Mouse (Mus musculus) midbrain, embryonic 16.5 days (tissue): ENCODE measurements around the gene Tlr8. TPM values are rescaled to one million over a fixed set of nuclear protein-coding genes. Genes with fewer than 3 reads are reported as not detected.

Experiments used
- ATAC-seq: fragments of 200-750 bp; cut with Nextera tagmentation; 2 replicates; pipeline ENCODE4 v1.8.0; 2017; ENCODE audit warnings: moderate TSS enrichment
- H3K27ac ChIP-seq: fragments of 300-500 bp; sonication (generic); 2 replicates; pipeline ENCODE4 v1.5.1; 2014; ENCODE audit warnings: mild to moderate bottlenecking, low read length, mixed read lengths
- H3K27me3 ChIP-seq: fragments of 300-500 bp; sonication (generic); 2 replicates; pipeline ENCODE4 v1.6.1; 2014; ENCODE audit warnings: low read depth, low read length, mixed read lengths; ENCODE audit not compliant: control insufficient read depth, insufficient read depth
- H3K36me3 ChIP-seq: fragments of 300-500 bp; sonication (generic); 2 replicates; pipeline ENCODE4 v1.6.1; 2014; ENCODE audit warnings: mild to moderate bottlenecking, low read length, moderate library complexity, mixed read lengths; ENCODE audit not compliant: control insufficient read depth, insufficient read depth
- H3K4me1 ChIP-seq: fragments of 300-500 bp; sonication (generic); 2 replicates; pipeline ENCODE4 v1.6.1; 2014; ENCODE audit warnings: mild to moderate bottlenecking, low read length, mixed read lengths; ENCODE audit not compliant: control insufficient read depth, insufficient read depth
- H3K4me2 ChIP-seq: fragments of 300-500 bp; sonication (generic); 2 replicates; pipeline ENCODE4 v1.6.1; 2014; ENCODE audit warnings: mild to moderate bottlenecking, low read length, mixed read lengths
- H3K4me3 ChIP-seq: fragments of 300-500 bp; sonication (generic); 2 replicates; pipeline ENCODE4 v1.5.1; 2014; ENCODE audit warnings: low read depth, mild to moderate bottlenecking, low read length, moderate library complexity, mixed read lengths
- H3K9ac ChIP-seq: fragments of 300-500 bp; sonication (generic); 2 replicates; pipeline ENCODE4 v1.6.1; 2014; ENCODE audit warnings: low read depth, low read length, mixed read lengths
- H3K9me3 ChIP-seq: fragments of 300-500 bp; sonication (generic); replicated peaks from 2 replicates; pipeline ENCODE4 v1.6.1; 2014; ENCODE audit warnings: mild to moderate bottlenecking, low read length, mixed read lengths; ENCODE audit not compliant: control insufficient read depth, poor library complexity, severe bottlenecking
- WGBS: fragments of 180-500 bp; shearing (Covaris S2); extraction: QIAGEN DNeasy Blood & Tissue Kit; methylation state at CpG from one replicate; pipeline ENCODE4 v1.1.7; 2014; 5-methylcytosine and 5-hydroxymethylcytosine counted together
- polyA plus RNA-seq: library from polyadenylated mRNA; unstranded; fragments of >200 nt; fragmentation: Nextera tagmentation; extraction: Ambion mirVana; gene quantifications from 2 replicates; pipeline ENCODE4 v1.2.1, GENCODE M21; 2015

Tlr8 gene
- polyA plus RNA-seq, 1 experiment from 2014 or later: not detected

DNA sequence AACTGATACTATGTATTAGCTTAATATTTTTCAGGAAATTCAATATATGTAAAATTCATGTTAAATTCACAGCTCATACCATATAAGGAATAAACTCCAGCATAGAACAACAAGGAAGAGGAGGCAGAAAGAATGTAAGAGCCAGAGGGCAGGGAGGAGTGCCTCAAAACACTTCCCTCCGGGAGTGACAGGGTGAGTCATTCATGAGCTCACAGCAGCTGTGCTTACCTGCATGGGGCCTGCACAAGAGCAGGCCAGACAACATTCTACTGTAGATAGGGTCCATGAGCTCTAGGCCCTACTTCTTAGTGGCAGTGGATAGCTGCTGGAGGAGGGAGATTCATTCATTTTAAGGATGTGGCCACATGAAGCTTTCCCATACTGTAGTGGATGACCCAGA lies 34.3 kb downstream of the Tlr8 start:
- no peak overlapping the region for H3K27ac ChIP-seq
- no peak for ATAC-seq
- H3K4me3 ChIP-seq: no peak overlapping the region
- no peaks in the 10 kb centered on the region for H3K27me3 ChIP-seq
- H3K36me3 ChIP-seq: no peaks in the 10 kb centered on the region
- H3K9ac ChIP-seq: no peak overlapping the region
- H3K9me3 ChIP-seq: no peaks in the 10 kb centered on the region
- WGBS: 78% methylated on average over 1 of the region's 1 CpGs
- no peak overlapping the region for H3K4me2 ChIP-seq
- H3K4me1 ChIP-seq: no peaks in the 10 kb centered on the region; the same call in 1 of the 2 replicates

GRCm38 (mm10) chrX:167229206-167229605 lies 34.9 kb downstream of the Tlr8 start:
- WGBS: 38% methylated on average over 6 of the region's 6 CpGs
- ATAC-seq: no peak
- Histone ChIP-seq H3K27ac (no peak overlapping the region), H3K4me3 (no peak overlapping the region), H3K4me2 (no peak overlapping the region), H3K36me3 (no peaks in the 10 kb centered on the region), H3K27me3 (no peaks in the 10 kb centered on the region), H3K4me1 (no peaks in the 10 kb centered on the region; the same call in 1 of the 2 replicates), H3K9ac (no peak overlapping the region), H3K9me3 (no peaks in the 10 kb centered on the region)

GRCm38 (mm10) chrX:167227756-167228155 lies 36.4 kb downstream of the Tlr8 start:
- no peak overlapping the region for H3K4me2 ChIP-seq
- H3K36me3 ChIP-seq: no peaks in the 10 kb centered on the region
- no peaks in the 10 kb centered on the region for H3K27me3 ChIP-seq
- WGBS: 94% methylated on average over 6 of the region's 6 CpGs
- H3K27ac ChIP-seq: no peak overlapping the region
- no peak overlapping the region for H3K4me3 ChIP-seq
- no peaks in the 10 kb centered on the region for H3K9me3 ChIP-seq
- ATAC-seq: no peak
- no peak overlapping the region for H3K9ac ChIP-seq
- H3K4me1 ChIP-seq: no peaks in the 10 kb centered on the region

DNA sequence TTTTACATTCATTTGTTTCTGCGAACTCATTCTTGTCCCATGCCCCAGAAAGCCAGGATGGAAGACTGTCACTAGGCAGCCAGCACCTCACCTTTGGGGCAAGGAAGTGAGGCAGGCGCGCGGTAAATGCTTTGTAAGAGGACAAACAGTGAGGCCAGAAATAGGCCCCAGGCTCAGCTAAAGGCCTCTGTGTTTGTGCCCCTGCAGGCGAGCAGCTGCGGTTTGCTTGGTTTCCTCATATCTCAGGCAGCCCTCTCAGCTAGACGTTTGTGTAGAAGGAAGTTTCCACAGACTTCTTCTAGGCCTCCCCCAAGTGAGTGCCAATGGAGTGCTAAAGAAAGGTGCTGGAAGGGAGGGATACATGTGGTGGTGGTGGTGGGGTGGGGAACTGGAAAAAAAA lies 37.0 kb downstream of the Tlr8 start:
- H3K36me3 ChIP-seq: no peaks in the 10 kb centered on the region
- H3K4me3 ChIP-seq: no peak overlapping the region
- no peaks in the 10 kb centered on the region for H3K9me3 ChIP-seq
- no peak for ATAC-seq
- no peak overlapping the region for H3K4me2 ChIP-seq
- 84% methylated on average over 7 of the region's 7 CpGs for WGBS
- no peak overlapping the region for H3K9ac ChIP-seq
- H3K27ac ChIP-seq: no peak overlapping the region
- H3K4me1 ChIP-seq: no peaks in the 10 kb centered on the region
- no peaks in the 10 kb centered on the region for H3K27me3 ChIP-seq

GRCm38 (mm10) chrX:167226570-167226969 lies 37.6 kb downstream of the Tlr8 start:
- Histone ChIP-seq H3K36me3 (no peaks in the 10 kb centered on the region), H3K4me1 (no peaks in the 10 kb centered on the region), H3K4me3 (no peak overlapping the region), H3K9me3 (no peaks in the 10 kb centered on the region), H3K9ac (no peak overlapping the region), H3K4me2 (no peak overlapping the region), H3K27me3 (no peaks in the 10 kb centered on the region), H3K27ac (no peak overlapping the region)
- ATAC-seq: no peak
- WGBS: 83% methylated on average over 5 of the region's 5 CpGs

- peak overlapping the region; percentile 34; the same call in 1 of the 2 replicates for H3K27ac ChIP-seq
- ATAC-seq: no peak
- H3K4me2 ChIP-seq: peak overlapping the region; percentile 26; the same call in 1 of the 2 replicates
- H3K4me3 ChIP-seq: no peak overlapping the region
- WGBS: 21% methylated on average over 8 of the region's 8 CpGs
- no peaks in the 10 kb centered on the region for H3K27me3 ChIP-seq
- H3K9ac ChIP-seq: no peak overlapping the region
- no peaks in the 10 kb centered on the region for H3K9me3 ChIP-seq
- peaks cover 2% of the 10 kb centered on the region; the same call in 1 of the 2 replicates for H3K4me1 ChIP-seq
- no peaks in the 10 kb centered on the region for H3K36me3 ChIP-seq
Measured at GRCm38 (mm10) chrX:167212707-167213106, 51.4 kb downstream of the Tlr8 start.

DNA sequence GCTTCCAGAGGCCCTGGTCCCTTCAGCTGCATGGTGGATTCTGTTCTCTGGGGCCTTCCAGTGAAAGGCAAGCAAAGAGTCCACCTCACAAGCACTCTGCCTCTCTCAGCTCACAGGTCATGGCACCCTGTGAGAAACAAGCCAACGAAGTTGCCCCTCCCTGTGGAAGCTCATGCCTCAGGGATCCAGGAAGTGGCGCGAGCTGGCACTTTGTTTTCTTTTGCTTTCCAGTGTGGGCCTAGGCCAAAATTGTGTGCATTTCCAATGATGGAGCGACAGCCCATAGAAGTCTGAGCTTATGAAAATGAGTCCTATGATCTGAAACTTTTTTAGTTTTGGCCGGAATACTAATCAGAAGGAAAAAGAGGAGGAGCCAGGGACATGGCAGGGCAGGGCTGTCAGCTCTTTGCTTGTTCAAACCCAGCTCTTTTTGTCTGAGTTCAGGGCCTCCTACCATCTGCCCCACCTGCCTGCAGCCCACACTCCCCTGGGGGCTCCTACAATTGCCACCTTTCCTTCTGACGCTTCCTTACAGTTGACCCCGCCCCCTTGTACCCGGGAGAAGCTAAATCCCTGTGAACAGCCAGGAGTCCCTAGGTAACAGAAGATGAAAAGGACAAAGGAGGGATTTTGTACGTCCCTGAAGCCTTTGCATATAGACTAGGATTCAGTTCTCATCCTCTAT lies 52.1 kb downstream of the Tlr8 start:
- WGBS: 34% methylated on average over 9 of the region's 9 CpGs
- H3K9ac ChIP-seq: no peak overlapping the region
- ATAC-seq: peak; percentile 9; the same call in 1 of the 2 replicates
- peaks cover 2% of the 10 kb centered on the region; the same call in 1 of the 2 replicates for H3K4me1 ChIP-seq
- no peak overlapping the region for H3K27ac ChIP-seq
- peak overlapping the region; percentile 12; the same call in 1 of the 2 replicates for H3K4me2 ChIP-seq
- H3K27me3 ChIP-seq: no peaks in the 10 kb centered on the region
- H3K36me3 ChIP-seq: no peaks in the 10 kb centered on the region
- no peak overlapping the region for H3K4me3 ChIP-seq
- no peaks in the 10 kb centered on the region for H3K9me3 ChIP-seq

GRCm38 (mm10) chrX:167210319-167210728 lies 53.8 kb downstream of the Tlr8 start:
- H3K4me3 ChIP-seq: peak overlapping the region; percentile 57; the same call in 1 of the 2 replicates
- H3K27me3 ChIP-seq: no peaks in the 10 kb centered on the region
- WGBS: 50% methylated on average over 6 of the region's 6 CpGs
- H3K36me3 ChIP-seq: no peaks in the 10 kb centered on the region
- ATAC-seq: no peak
- H3K27ac ChIP-seq: peak overlapping the region; percentile 96
- H3K4me1 ChIP-seq: peaks cover 5% of the 10 kb centered on the region; the same call in 1 of the 2 replicates
- peak overlapping the region; percentile 44; the same call in 1 of the 2 replicates for H3K9ac ChIP-seq
- peak overlapping the region; percentile 53 for H3K4me2 ChIP-seq
- H3K9me3 ChIP-seq: no peaks in the 10 kb centered on the region

DNA sequence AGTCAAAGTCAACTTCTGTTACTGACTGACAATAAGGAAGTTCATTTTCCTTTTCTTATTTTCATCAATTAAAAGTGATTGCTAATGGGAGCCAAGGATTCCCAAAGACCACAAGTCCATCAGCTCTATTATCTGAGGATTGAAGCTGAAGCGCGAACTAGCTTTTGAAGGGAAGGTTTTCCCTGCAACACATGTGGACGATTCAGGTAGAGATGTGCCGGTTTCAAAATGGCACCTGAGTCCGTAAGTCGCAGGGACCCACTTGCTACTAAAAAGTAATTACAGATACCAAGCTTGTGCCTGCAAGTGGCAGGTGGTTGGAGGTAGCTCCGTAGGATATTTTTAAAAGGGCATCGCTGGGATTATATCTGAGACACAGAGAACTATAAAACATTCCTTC lies 54.3 kb downstream of the Tlr8 start:
- no peaks in the 10 kb centered on the region for H3K36me3 ChIP-seq
- H3K4me3 ChIP-seq: peak overlapping the region; percentile 57
- no peak; the same call in 1 of the 2 replicates for ATAC-seq
- H3K4me1 ChIP-seq: peaks cover 5% of the 10 kb centered on the region; the same call in 1 of the 2 replicates
- peak overlapping the region; percentile 53 for H3K4me2 ChIP-seq
- H3K9ac ChIP-seq: peak overlapping the region; percentile 85; the same call in 1 of the 2 replicates
- 37% methylated on average over 8 of the region's 8 CpGs for WGBS
- no peaks in the 10 kb centered on the region for H3K9me3 ChIP-seq
- no peaks in the 10 kb centered on the region for H3K27me3 ChIP-seq
- H3K27ac ChIP-seq: peak overlapping the region; percentile 96
